ENCODE assay signal across 14 mouse cellular contexts in genomic region chr10:40284179-40284831, GRCm38 (mm10). TPM values are rescaled to one million over a fixed set of nuclear protein-coding genes. Genes with fewer than 3 reads are reported as not detected.
A peak's percentile ranks its signal among the peaks of the same experiment; 100 is the strongest.
DNase-seq lines count a peak whose midpoint lies in the region; ATAC-seq lines count a peak whose summit lies in the region.
"Had no signal": no experiment of that assay in that cellular context is flagged by ENCODE, and none has a peak within 500 bp of the region (broad histone marks: within the 10 kb centered on the region; RNA-seq: fewer than 3 reads in every experiment).

No protein-coding gene starts in this region.

- no peak overlapping the region for H3K27ac ChIP-seq in kidney, embryonic 15.5 days
- H3K27ac ChIP-seq in midbrain, embryonic 16.5 days (ENCODE audit: low read length), result no peak overlapping the region
- H3K27ac ChIP-seq: heart, embryonic 13.5 days; midbrain, embryonic 12.5 days had no signal

- H3K4me2 ChIP-seq in kidney, embryonic 15.5 days, result no peak overlapping the region
- no peak overlapping the region for H3K4me2 ChIP-seq in midbrain, embryonic 16.5 days (ENCODE audit: low read length)
- H3K4me2 ChIP-seq: heart, embryonic 13.5 days; midbrain, embryonic 12.5 days had no signal

- ATAC-seq in kidney, embryonic 15.5 days (replicated peaks; ENCODE audit: low FRiP score), result 0 out of 2 replicates have a peak, but pooled peaks have one; percentile 46
- peak; percentile 21; the same call in 1 of the 2 replicates for ATAC-seq in midbrain, embryonic 16.5 days

- no peaks in the 10 kb centered on the region for H3K27me3 ChIP-seq in kidney, embryonic 15.5 days
- no peaks in the 10 kb centered on the region for H3K27me3 ChIP-seq in midbrain, embryonic 16.5 days (ENCODE audit: control insufficient read depth, insufficient read depth, low read depth, low read length)
- H3K27me3 ChIP-seq: CH12.LX; heart, embryonic 13.5 days; midbrain, embryonic 12.5 days had no signal

- 72% methylated on average over 10 of the region's 10 CpGs for WGBS in kidney, embryonic 15.5 days
- WGBS in midbrain, embryonic 16.5 days, result 76% methylated on average over 10 of the region's 10 CpGs

- H3K4me1 ChIP-seq in kidney, embryonic 15.5 days, result no peaks in the 10 kb centered on the region
- H3K4me1 ChIP-seq in midbrain, embryonic 16.5 days (ENCODE audit: control insufficient read depth, insufficient read depth, low read length), result no peaks in the 10 kb centered on the region
- H3K4me1 ChIP-seq: heart, embryonic 13.5 days; midbrain, embryonic 12.5 days had no signal

- H3K9me3 ChIP-seq in kidney, embryonic 15.5 days (replicated peaks), result no peaks in the 10 kb centered on the region
- H3K9me3 ChIP-seq in midbrain, embryonic 16.5 days (replicated peaks; ENCODE audit: control insufficient read depth, low read length, poor library complexity, severe bottlenecking), result no peaks in the 10 kb centered on the region
- H3K9me3 ChIP-seq: heart, embryonic 13.5 days; midbrain, embryonic 12.5 days had no signal

- no peak for DNase-seq in kidney, adult 11 months
- peak; percentile 37 for DNase-seq in brain, adult 2 months (ENCODE audit: low read depth, low spot score)
- DNase-seq in frontal cortex, postnatal 36 days (ENCODE audit: low spot score in 2 of 2), result peak; percentile 34 to 60
- DNase-seq in thymus, postnatal 14 days, result no peak
- no peak for DNase-seq in adrenal gland, adult (ENCODE audit: inconsistent age in 2 of 2, low spot score in 1 of 2)
- DNase-seq in heart, adult 11 months, result no peak
- DNase-seq: cerebellum, adult 11-12 months; kidney, adult 8-10 months; thymus, postnatal 25 days had no signal

- H3K9ac ChIP-seq in kidney, embryonic 15.5 days, result no peak overlapping the region
- H3K9ac ChIP-seq in midbrain, embryonic 16.5 days (ENCODE audit: low read depth, low read length), result no peak overlapping the region
- H3K9ac ChIP-seq: heart, embryonic 13.5 days; midbrain, embryonic 12.5 days had no signal

- no peak overlapping the region for H3K4me3 ChIP-seq in kidney, embryonic 15.5 days (replicated peaks)
- no peak overlapping the region for H3K4me3 ChIP-seq in midbrain, embryonic 16.5 days (ENCODE audit: low read depth, low read length)
- H3K4me3 ChIP-seq: heart, embryonic 13.5 days; midbrain, embryonic 12.5 days had no signal

- peaks cover 24% of the 10 kb centered on the region for H3K36me3 ChIP-seq in kidney, embryonic 15.5 days
- no peaks in the 10 kb centered on the region; the same call in 1 of the 2 replicates for H3K36me3 ChIP-seq in midbrain, embryonic 16.5 days (ENCODE audit: control insufficient read depth, insufficient read depth, low read length)

RNA-seq across cellular contexts. Expression of gene Amd1, which starts 17.7 kb away (rescaled TPM):
- 64.6 and 65.5 TPM in 2 replicates for polyA plus RNA-seq in kidney, embryonic 15.5 days (2015; fragmentation: Nextera tagmentation; extraction: Ambion mirVana)
- 40.8 and 41.9 TPM in 2 replicates for polyA plus RNA-seq in midbrain, embryonic 16.5 days (2015; fragmentation: Nextera tagmentation; extraction: Ambion mirVana)

RNA-seq across cellular contexts. Expression of gene Gtf3c6, which starts 26.4 kb away (rescaled TPM):
- 106 and 109 TPM in 2 replicates for polyA plus RNA-seq in kidney, embryonic 15.5 days (2015; fragmentation: Nextera tagmentation; extraction: Ambion mirVana)
- 73.7 and 86.3 TPM in 2 replicates for polyA plus RNA-seq in midbrain, embryonic 16.5 days (2015; fragmentation: Nextera tagmentation; extraction: Ambion mirVana)

RNA-seq across cellular contexts. Expression of gene Rpf2, which starts 37.5 kb away (rescaled TPM):
- 67.1 and 73.9 TPM in 2 replicates for polyA plus RNA-seq in kidney, embryonic 15.5 days (2015; fragmentation: Nextera tagmentation; extraction: Ambion mirVana)
- polyA plus RNA-seq in midbrain, embryonic 16.5 days (2015; fragmentation: Nextera tagmentation; extraction: Ambion mirVana), result 64.8 and 68.8 TPM in 2 replicates

RNA-seq across cellular contexts. Expression of gene Cdk19, which starts 55.1 kb away (rescaled TPM):
- polyA plus RNA-seq in kidney, embryonic 15.5 days (2015; fragmentation: Nextera tagmentation; extraction: Ambion mirVana), result 8.5 and 9.1 TPM in 2 replicates
- 7.2 and 7.7 TPM in 2 replicates for polyA plus RNA-seq in midbrain, embryonic 16.5 days (2015; fragmentation: Nextera tagmentation; extraction: Ambion mirVana)

Comparison
In these comparisons a context has a peak if more than half of its experiments do, and no peak if none do; other contexts are left out.
1. DNase-seq: peak in brain, adult 2 months (single experiment) and frontal cortex, postnatal 36 days (2 of 2); none in kidney, adult 11 months (single experiment), thymus, postnatal 14 days (single experiment), adrenal gland, adult (0 of 2) and heart, adult 11 months (single experiment).